Mouse (Mus musculus): ENCODE measurements around the gene Dnajc19.
"Not testable (repeated sequence)": the region's sequence is repeated elsewhere in the genome, so short reads cannot be mapped to it uniquely, and the experiment has no call there.

Dnajc19 gene

DNA sequence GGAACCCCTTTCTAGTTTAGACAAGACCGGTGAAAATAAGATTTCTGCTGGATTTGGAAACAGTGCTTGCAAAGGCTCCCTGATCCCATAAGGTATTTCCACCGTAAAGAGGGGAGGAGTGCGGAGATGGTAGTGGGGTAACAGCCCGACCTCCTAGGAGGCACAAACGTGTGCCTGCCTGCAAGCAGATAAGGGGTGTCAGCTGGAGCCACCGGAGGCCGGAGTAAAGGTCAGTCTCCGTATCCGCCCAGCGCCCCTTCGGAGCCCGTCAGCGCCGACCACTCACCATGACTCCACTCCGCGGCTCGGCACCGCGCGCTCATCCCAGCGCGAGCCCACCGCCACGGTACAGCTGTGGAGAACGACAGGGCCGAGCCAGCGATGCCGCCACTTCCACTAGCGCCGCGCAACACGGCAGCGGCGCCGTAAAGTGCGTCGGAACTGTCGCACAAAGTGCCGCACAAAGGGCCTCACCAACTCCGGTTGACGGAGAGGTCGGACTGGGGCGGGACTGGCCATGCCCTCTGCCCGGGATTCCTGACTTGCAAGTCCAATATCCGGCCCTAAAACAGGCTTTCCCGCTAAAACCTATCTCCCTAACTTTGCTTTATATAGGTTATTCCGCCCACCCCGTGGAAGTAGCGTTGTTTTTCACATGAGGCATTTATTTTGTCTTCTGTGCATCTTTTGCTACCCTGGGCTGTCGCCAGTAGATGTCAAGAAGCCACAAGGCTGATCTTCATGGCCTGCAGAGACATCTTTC is at the start of gene Dnajc19:
Gene Dnajc19 (minus strand): TSS at position 422 of the 763 bp plus-strand sequence.
- peak; percentile 92 to 94 for DNase-seq

DNA sequence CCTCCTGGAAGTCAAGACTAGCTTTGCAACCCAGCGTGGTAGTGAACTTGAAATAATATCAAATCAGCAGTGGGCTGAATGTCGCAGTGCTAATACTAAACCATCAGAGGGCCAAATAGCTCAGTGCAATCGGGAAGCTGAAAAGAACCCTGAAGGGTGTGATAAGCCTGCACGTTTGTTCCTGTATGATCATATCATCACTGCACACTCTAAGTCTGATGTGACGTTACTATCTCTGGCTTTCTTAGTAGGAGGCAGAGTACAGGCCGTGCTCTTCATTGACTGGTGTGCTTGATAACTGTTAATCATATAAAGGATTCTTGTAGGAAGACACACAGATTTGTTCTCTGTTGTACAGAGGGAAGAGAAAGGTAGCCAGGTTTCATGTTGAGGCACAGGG is 48.8 kb upstream of the Dnajc19 start:
- no peak for DNase-seq

DNA sequence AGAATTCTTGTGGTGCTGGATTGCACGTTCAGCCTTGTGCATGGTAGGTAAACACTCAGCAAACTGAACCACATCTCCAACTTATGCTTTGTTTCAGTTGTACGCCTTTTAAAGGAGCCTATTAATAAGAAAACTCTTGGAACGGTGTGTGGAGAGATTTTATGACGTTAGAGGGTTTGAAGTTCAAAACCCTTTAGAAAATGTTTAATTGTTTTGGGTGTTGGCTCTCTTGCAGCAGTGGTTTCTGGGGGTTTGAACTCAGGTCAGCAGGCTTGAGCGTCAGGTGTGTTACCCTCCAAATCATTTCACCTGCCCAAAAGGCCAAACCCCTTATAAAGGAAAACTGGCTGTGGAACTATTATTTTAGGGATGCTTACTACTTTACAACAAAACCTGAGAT is 40.2 kb upstream of the Dnajc19 start:
- no peak for DNase-seq

DNA sequence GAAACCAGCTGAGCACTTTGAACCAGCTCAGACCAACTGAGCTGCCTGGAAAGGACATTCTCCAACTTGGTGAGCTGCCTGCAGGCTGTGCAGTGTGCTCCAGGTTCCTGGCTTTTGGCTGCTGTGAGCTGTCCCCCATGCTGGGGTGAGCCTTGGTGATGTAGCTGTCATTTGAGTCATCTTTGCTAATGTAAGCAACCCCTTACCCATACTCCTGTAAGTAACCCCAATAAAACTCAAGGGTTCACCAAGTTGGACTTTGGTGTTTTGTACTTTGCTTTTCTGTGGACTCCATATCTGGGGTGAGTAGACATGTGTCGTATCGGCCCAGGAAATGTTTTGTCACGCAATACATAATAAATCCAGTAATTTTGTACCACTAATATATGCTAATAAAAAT is 39.7 kb upstream of the Dnajc19 start:
- DNase-seq, result no peak

DNA sequence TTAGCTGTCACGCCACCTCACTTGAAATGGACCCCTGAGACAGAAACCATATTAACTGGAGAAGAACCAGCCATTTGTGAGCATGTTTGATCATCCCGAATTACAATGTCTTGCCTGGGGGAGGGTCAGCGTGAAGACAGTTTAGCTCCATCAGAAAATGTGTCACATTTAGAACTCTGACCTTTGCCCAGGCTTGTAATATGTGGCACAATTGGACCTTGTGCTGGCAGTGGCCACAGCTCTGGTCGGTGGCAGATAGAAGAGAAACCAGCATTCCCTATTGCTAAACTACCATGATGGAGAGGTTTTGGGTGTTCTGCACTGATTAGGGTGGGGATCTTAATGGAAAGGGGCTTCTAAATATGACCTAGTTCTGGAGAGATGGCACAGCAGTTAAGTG is 38.7 kb upstream of the Dnajc19 start:
- DNase-seq, result no peak

DNA sequence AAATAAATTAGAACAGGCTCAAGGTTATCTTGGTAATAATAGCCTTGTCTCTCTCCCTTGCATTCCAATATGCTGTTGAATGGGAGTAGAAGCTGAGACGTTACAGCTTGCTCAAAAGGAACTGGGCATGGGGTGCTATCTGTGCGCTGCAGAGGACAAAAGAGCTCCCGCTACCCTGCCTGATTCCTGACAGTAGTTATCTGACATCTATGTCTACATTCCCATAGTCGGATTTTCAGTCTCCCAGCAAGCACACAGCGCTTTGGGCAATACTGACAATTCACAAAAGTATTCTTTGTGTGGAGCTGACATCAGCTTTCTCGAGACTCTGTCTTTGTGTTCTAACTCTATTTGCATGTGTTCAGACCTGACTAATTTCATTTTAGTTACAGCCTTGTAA is 34.7 kb upstream of the Dnajc19 start:
- no peak for DNase-seq

DNA sequence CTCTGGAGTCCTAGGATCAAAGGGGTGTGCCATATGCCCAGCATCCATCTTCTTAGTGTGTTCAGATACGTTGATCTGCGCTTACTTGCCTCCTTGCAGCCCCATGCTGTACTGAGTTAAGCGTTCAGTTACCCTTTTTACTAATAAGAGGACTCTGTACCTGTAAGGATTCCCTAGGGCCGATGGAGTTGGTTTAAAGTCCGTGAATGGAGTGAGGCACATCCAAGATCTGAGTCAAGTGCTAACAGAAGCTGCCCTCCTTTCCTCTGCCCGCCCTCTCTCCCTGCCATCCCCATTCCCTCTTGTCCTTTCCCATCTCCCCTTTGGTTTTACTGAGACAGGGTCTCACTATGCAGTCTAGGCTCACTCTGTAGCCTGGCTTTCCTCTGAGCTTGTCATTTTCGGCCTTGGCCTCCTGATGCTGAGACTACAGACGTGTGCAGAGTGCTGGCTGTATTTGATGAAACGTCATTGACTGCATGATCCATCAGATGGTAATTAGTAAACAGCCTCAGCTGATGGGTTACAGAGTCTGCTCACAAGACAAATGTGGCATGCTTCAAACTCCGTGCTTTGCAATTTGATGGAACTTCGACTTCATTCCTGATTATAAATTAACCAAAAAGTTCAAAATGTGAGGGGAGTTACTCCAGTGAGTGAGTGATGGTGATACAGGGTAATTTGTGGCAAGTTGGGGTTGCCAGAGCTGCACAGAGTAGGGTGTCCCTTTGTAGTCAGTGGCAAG is 31.0 kb upstream of the Dnajc19 start:
- no peak for DNase-seq

DNA sequence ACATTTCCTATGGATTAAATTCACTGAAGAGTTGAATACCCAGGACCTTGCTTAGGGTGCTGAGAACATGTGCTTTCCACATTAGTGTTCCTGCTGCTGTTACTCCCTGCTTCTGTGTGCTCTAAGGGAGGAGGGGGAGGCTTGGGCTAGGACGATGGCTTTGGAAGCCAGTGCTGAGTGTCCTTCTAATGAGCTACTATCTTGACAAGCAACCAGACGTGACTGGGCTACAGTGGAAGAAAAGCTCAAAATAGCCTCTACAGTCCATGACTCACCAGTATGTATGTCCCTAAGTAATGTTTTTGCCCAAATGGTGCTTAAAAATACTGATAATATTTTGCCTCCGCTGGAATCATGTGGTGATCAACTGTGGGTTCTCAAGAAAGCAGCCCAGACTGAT is 26.5 kb upstream of the Dnajc19 start:
- DNase-seq, result no peak

DNA sequence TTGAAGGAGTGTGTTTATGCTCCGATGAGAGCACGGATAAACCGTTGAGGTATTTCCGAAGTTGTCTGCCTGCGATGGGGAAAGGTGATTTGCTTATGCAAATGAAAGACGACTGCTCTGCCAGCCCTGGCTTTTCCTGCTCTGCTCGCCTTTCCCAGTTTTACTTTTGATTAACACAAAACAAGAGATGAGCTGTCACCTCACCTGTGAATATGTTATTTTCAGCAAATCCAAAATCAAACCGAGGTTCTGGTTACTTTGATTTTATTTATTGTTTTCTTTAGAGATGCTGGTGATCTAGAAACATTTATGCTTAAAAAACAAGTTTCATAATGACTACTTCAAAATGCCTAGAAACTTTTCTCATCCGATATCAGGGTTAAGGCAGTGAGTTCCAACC is 25.3 kb upstream of the Dnajc19 start:
- DNase-seq, result no peak

DNA sequence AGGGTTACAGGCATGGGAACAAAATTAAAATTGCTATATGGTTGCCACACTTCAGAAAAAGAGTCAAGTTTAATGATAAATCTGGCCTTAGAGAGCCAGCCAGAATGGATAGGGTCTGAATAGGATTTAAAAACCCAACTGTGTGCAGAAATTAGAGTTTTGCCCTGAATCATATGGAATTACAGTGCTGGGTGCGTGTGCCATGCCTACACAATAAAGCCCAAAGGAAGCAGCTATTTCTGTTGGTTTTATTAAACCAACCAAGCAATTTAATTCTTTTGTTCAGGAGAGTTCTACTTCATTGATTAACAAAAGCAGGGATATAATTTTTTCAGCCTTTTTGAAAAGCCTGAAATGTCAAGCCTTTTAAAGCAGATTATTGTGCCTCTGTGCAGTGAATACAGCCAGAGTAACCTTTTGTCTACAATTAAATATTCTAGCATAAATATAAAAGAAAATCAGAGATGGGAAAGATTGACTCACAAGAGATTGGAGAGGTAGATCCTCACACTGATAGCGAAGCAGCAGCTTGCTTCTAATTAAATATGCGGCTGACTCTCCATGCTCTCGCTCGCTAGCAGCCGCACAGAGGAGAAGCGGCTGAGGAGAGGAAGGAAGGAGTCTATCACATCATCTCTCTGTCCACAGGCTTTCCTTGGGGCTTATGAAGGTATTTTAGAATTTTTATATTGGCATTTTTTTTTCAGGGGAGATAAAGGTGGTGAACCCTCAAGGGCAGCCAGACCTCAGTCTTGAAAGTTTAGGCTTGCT is 23.0 kb upstream of the Dnajc19 start:
- DNase-seq, result no peak

DNA sequence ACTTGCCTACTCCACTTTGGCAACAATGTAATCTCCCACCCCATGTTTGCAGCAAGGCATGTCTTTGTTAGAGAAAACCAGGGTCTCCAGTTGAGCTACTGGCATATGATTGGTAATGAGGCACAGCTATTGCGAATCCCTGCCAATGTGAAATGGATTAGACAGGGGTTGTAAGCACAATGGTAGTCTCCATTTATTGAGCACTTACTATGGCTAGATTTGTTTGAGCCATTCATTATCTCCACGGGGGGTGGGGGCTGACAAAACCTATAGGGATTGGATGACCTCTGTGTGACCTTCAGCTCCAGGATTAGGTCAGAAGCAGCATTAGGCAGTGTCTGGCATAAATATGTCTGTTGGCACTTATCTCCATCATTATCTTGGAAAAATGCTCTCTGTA is 21.8 kb upstream of the Dnajc19 start:
- DNase-seq, result no peak

DNA sequence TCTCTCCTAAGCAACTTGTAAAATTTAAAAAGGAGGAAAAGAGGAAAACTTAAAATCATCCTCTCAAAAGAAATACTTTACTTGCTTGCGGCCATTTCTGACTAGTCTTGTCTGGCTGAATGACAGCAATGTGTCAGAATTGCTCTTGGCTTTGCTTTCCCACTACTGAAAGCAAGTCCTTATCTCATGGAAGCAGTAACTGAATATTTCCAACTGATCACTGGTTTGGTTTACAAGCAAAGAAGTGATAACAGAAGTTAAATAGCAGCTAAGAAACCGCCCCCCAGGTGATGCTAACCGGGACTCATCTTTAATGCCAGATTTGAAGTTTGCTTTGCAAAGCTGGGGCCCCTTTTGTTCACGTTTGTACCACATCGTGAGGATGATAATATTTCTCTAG is 2.5 kb upstream of the Dnajc19 start:
- DNase-seq, result no peak

DNA sequence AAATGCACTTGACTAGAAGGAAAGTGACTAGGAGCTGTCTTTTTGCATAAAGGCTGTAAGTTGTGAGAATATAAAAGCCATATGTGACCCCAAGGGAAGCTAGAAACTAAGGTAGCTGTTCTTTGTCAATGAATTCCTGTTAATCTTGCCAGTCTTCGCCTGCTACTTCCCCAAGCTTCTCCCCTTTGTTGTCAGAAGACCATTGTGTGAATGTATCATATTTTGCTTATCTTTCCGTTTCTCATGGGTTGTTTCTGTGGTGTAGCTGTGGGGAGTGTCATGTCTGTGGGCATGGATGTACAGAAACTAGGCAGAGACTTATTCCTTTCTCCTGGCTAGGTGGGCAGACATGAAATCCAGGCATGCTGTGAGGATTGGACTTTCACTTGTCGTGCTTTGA is 808 bp upstream of the Dnajc19 start:
- DNase-seq, result no peak

DNA sequence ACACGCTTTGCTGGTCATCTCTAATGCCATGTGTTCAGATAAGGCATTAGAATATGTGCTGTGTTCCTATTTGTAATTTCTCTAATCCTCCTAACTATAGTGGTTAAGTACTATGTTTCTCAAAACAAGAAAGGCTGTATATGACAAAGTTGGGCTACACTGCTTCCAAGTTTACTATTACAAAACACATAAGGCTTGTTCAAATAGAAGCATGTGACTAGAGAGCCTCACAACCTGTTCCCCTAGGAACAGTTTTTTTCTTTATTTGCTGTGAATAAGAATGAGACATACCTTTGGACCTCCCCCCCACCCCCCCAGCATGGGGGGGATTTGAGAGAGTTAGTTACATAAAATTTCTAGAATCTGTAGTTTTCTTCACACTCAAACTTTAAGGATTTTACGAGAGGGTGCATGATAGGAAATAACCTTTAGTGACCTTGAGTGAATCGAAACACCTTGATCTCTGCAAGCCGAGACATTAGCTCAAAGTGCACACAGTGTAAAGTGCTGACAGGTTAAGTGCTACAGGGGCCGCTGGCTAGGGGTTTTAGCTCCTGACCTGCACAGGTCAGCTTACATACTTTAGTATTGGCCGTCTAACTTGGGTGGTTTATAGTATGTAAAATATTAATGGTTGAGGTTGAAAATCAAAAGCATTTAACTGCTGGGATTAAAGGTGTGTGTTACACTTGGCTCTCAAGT is 4.9 kb downstream of the Dnajc19 start:
- DNase-seq, result no peak

DNA sequence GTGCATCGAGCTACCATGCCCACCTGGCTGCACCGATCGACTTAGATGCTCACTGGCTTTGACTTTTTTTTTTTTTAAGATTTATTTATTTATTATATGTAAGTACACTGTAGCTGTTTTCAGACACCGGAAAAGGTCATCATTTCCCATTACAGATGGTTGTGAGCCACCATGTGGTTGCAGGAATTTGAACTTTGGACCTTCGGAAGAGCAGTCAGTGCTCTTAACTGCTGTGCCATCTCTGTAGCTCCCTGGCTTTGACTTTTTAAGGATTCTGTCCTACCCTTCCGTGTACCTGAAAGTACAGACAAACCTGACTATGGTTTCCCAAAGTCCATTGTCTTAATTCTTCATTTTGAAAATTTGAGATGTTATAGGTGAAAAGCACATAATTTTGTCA is 8.4 kb downstream of the Dnajc19 start:
- DNase-seq, result no peak

DNA sequence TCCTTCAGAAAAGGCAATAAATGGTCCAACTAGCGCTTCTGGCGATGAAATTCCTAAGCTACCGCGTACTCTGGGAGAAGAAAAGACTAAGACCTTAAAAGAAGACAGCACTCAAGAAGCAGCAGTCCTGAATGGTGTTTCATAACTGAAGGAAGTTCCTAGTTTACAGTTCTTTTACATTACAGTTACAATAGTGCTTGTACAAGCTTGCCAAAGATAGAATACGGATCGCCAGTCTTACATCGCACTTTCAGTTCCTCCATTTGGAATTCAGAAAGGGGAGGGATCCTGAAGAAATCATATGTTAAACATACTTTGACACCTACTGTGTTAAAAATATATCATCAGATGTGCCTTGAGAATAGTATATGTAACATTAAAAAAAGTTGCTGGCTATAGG is 12.2 kb downstream of the Dnajc19 start:
- not testable (repeated sequence) for DNase-seq

DNA sequence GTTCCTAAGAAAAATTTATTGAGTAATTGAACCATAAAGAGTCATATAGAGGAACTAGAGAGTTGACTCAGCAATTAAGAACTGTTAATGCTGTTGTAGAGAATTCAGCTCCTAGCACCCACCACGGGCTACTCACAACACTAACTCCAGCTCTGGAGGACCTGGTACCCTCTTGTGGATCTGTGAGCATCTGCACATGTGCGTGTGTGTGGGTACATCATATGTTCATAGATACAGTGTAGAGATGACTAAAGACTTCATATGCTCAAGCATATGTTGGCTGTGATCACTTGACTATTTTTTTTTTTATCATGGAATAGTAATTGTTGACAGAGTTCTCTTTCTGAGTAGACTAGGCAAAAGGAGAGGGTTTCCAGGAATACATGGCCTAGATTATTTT is 18.8 kb downstream of the Dnajc19 start:
- DNase-seq, result no peak

DNA sequence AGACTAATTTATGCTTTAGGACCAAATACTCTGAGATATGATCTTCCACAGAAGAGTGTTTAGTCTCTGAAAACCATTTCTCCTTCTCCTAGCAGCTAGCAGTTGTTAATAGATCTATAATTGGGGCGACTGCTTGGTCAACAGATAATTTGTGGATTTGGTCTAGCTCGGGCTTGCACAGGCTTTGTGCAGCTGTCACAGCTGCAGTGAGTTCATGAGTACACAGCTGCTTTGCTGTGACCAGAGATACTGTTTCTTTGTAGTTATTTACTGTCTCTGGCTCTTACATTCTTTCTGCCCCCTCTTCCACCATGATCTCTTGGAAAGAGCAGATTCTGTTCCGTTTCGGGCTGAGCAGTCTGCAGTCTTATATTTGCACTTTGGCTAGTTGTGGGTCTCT is 39.1 kb downstream of the Dnajc19 start:
- DNase-seq, result no peak

DNA sequence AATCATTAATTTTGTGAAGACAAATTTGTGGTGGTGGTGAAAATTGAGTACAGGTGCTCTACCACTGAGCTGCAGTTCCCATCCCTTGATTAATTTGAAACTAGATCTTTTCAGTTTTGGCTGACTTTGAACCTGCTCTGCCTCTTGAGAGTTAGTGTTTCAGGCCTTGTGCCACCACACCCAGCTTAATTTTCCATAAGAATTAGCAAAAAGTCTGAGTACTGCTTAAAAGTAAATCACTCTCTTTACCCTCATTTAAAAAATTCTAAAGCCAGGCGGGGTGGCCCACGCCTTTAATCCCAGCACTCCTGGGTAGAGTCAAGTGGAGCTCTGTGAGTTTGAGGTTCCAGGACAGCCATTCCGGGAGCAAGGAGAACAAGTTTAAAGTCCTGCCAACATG is 45.4 kb downstream of the Dnajc19 start:
- DNase-seq, result no peak

DNA sequence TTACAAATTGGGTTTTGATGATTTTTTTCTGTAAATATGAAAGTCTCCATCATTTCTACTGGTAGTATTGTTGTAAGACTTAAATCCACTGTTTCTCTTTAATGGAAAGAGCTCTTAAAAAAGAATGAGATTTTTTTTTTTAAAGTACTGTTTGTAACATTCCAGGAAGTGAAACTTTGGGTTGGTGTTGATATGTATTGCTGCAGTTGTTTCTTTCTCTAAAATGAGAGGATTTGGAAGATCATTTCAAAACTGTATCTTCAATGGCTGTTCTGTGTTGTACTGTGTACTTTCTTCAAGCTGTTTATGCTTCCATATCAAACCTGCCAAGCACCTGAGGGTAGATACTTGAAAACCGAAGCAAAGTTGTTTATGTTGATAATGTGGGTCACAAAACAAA is 46.3 kb downstream of the Dnajc19 start:
- no peak for DNase-seq

DNA sequence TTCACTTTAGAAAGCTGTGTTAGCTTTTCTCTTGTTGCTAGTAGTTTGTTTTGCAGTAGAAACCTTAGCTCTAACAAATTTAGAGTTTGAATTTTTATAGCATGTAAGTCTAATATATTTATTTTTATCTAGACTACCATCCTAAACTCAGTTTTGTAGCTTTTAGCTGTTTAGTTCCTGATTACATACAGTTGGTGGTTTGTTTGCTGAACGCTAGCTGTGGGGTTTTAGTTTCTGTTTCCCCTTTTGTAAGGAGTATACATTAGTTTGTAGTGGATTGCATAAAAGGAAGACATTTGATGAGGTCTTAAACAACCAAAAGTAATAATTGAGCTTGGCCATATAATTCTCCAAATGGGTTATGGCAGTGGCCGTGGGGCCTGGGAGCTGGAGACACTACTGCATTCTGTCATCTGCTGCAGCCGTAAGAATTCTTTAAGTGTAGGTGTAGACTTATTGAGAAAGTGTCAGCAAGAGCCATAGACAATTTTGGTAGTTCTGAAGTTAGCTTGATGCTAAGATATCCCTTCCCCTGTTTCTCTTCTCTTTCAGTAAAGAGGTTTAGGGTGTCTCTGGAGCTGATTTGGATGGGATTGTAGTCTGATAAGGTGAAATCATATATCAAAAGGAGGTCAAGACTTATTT is 47.3 kb downstream of the Dnajc19 start:
- DNase-seq, result no peak

DNA sequence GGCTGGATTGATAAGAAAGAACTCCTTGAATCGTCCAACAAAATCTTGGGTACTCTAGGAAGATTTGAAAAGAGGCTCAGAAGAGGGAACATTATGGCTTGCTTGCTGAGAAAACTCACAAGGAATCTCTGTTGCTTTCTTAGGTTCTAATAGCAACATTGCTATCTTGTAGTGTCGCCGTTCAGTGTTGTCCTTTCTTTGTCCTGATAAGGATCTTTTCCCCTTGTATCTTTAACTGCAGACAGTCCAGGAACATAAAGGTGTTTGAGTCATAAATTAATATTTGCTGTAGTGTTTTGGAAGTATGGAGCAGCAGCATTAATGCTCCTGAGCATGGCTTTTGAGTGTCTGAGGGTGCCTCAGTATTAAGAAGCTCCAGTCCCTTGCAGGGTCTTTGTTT is 50.5 kb downstream of the Dnajc19 start:
- DNase-seq, result no peak

DNA sequence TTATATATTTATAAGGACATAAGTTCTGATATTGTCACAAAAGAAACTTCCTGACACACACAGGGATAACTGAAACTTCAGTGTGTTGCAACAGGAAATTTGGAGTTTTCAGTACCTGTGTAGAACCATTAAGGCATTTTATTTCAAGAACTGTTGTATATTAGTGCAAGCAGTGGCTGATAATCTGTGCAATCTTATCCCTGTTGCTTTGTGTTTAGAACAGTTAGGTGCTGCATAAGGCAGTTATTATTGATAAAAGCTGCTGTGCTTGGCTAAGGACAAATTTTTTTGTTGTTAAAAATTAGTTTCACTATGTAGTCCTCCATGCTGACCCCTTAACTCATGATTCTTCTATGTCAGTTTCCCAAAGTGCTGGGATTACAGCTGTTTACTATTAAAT is 52.2 kb downstream of the Dnajc19 start:
- no peak for DNase-seq

Measured in lung, adult 18-20 months (tissue).